Mouse (Mus musculus) intestine, embryonic 15.5 days (tissue): ENCODE measurements at regions not wholly inside any gene's neighbourhood (a gene's known extent, or its start where the extent isn't known, plus 50 kb on each side); places are given as distances from the start of the nearest gene placed in this dataset.

ENCODE experiments used
- ATAC-seq: fragments of 200-750 bp; cut with Nextera tagmentation; 2 replicates; pipeline ENCODE4 v1.8.0; 2017; ENCODE audit warnings: moderate TSS enrichment, moderate library complexity
- H3K27ac ChIP-seq: fragments of 300-500 bp; sonication (generic); 2 replicates; pipeline ENCODE4 v1.5.1; 2015; ENCODE audit warnings: mild to moderate bottlenecking, inconsistent platforms
- H3K27me3 ChIP-seq: fragments of 300-500 bp; sonication (generic); replicated peaks from 2 replicates; pipeline ENCODE4 v1.6.1; 2015; ENCODE audit warnings: inconsistent platforms
- H3K36me3 ChIP-seq: fragments of 300-500 bp; sonication (generic); 2 replicates; pipeline ENCODE4 v1.6.1; 2015; ENCODE audit warnings: inconsistent platforms
- H3K4me1 ChIP-seq: fragments of 300-500 bp; sonication (generic); replicated peaks from 2 replicates; pipeline ENCODE4 v1.6.1; 2015; ENCODE audit warnings: inconsistent platforms
- H3K4me2 ChIP-seq: fragments of 300-500 bp; sonication (generic); replicated peaks from 2 replicates; pipeline ENCODE4 v1.6.1; 2015; ENCODE audit warnings: mild to moderate bottlenecking, inconsistent platforms
- H3K4me3 ChIP-seq: fragments of 300-500 bp; sonication (generic); replicated peaks from 2 replicates; pipeline ENCODE4 v1.5.1; 2015; ENCODE audit warnings: inconsistent platforms
- H3K9ac ChIP-seq: fragments of 300-500 bp; sonication (generic); 2 replicates; pipeline ENCODE4 v1.6.1; 2015; ENCODE audit warnings: inconsistent platforms
- H3K9me3 ChIP-seq: fragments of 300-500 bp; sonication (generic); 2 replicates; pipeline ENCODE4 v1.6.1; 2016; ENCODE audit warnings: inconsistent platforms
- WGBS: fragments of 180-500 bp; shearing (Covaris S2); methylation state at CpG from one replicate; pipeline ENCODE4 v1.1.7; 2015; 5-methylcytosine and 5-hydroxymethylcytosine counted together

DNA sequence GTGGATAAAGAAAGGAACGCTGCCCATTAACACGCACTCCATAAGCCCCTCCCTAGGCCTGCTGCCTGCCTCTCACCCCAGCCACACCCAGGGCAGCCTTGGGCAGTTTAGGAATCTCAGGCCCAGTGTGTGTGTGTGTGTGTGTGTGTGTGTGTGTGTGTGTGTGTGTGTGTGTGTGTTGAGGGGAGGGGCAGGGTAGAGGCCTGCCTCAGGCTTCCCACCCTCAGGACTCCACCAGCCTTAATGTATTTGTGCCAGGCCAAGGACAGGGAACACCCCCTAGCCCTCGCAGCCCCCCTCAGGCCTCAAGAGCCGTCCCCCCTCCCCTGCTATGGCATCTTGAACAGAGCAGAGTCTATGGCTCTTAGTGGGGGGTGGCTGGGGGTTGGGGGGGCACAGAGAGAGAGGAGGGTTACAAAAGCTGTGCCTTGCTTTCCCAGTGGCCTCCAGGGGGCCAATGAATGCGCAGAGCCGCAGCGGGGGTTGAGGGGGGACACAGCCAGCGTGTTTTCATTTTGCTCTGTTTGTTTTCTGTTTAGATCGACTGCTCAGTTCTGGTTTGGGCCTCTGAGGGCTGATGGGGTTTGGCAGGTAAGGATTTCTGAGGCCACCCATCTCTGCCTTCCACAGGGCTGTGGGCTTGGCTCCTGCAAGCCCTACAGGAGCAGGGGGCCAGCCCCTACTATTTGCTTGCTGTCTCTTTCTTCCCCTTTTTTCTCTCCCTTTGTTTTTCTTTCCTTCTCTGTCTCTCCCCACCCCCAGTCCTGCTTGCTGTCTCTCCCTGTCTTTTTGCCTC, 131.8 kb downstream of the Pja1 start:
- H3K36me3 ChIP-seq: no peaks in the 10 kb centered on the region
- H3K27me3 ChIP-seq: no peaks in the 10 kb centered on the region
- ATAC-seq: peak; percentile 29; the same call in 1 of the 2 replicates
- no peak overlapping the region for H3K4me3 ChIP-seq
- peaks cover 10% of the 10 kb centered on the region for H3K4me1 ChIP-seq
- H3K9me3 ChIP-seq: no peaks in the 10 kb centered on the region
- WGBS: 38% methylated on average over 9 of the region's 9 CpGs
- no peak overlapping the region for H3K9ac ChIP-seq
- no peak overlapping the region for H3K27ac ChIP-seq
- H3K4me2 ChIP-seq: no peak overlapping the region

- Histone ChIP-seq H3K4me1 (peaks cover 10% of the 10 kb centered on the region), H3K9ac (no peak overlapping the region), H3K4me2 (no peak overlapping the region), H3K27ac (no peak overlapping the region), H3K36me3 (no peaks in the 10 kb centered on the region), H3K27me3 (no peaks in the 10 kb centered on the region), H3K4me3 (no peak overlapping the region), H3K9me3 (no peaks in the 10 kb centered on the region)
- WGBS: 42% methylated on average over 8 of the region's 8 CpGs
- ATAC-seq: no peak
Observed at GRCm38 (mm10) chrX:99336616-99337553, 134.2 kb downstream of the Pja1 start.

DNA sequence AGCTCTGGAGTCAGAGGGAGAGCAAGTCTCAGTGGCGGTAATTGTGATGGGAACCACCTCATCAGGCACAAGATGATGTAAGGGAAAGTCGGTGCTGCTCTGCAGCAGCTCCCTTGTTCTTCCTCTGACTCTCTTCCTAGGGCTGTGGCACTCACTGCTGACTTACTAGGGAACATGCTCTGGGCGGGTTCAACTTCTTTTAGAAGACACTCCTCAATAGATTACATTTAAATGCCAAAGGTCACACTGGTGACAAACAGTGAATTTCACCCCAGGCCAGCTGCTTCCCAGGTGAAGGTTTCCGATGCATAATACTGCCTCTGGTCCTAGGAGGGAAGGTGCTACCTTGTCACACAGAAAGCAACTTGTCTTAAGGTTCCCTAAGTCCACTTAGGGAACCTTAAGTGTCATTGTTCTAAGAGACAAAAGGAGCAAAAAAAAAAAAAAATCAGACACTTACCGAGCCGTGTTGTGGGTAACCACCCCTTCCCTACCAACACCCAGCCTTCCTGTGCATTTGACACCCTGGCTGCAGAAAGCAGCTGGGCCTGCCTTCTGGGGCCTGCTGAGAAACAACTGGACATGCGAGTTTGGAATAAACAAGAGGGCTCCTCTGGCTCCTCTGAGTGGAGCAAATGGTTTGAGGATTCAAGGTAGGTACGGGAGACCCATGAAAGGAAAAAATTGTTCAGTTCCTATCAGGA, 135.0 kb downstream of the Pja1 start:
- Histone ChIP-seq H3K36me3 (no peaks in the 10 kb centered on the region), H3K9ac (no peak overlapping the region), H3K27me3 (no peaks in the 10 kb centered on the region), H3K4me2 (no peak overlapping the region), H3K4me1 (peaks cover 10% of the 10 kb centered on the region), H3K9me3 (no peaks in the 10 kb centered on the region), H3K27ac (no peak overlapping the region), H3K4me3 (no peak overlapping the region)
- peak; percentile 61; the same call in 1 of the 2 replicates for ATAC-seq
- WGBS: 42% methylated on average over 8 of the region's 8 CpGs

- no peak overlapping the region for H3K9ac ChIP-seq
- no peaks in the 10 kb centered on the region for H3K9me3 ChIP-seq
- H3K4me2 ChIP-seq: no peak overlapping the region
- H3K4me1 ChIP-seq: peaks cover 5% of the 10 kb centered on the region; the same call in 1 of the 2 replicates
- 60% methylated on average over 4 of the region's 4 CpGs for WGBS
- ATAC-seq: no peak
- no peak overlapping the region for H3K4me3 ChIP-seq
- no peaks in the 10 kb centered on the region for H3K36me3 ChIP-seq
- H3K27ac ChIP-seq: no peak overlapping the region
- H3K27me3 ChIP-seq: no peaks in the 10 kb centered on the region
Observed at GRCm38 (mm10) chrX:99332457-99332770, 138.7 kb downstream of the Pja1 start.

- H3K9me3 ChIP-seq: no peaks in the 10 kb centered on the region
- H3K4me2 ChIP-seq: no peak overlapping the region
- H3K9ac ChIP-seq: no peak overlapping the region
- H3K27ac ChIP-seq: no peak overlapping the region
- no peaks in the 10 kb centered on the region for H3K27me3 ChIP-seq
- no peak for ATAC-seq
- H3K4me3 ChIP-seq: no peak overlapping the region
- peaks cover 5% of the 10 kb centered on the region; the same call in 1 of the 2 replicates for H3K4me1 ChIP-seq
- 64% methylated on average over 9 of the region's 9 CpGs for WGBS
- no peaks in the 10 kb centered on the region for H3K36me3 ChIP-seq
Observed at GRCm38 (mm10) chrX:99331764-99332456, 139.2 kb downstream of the Pja1 start.

DNA sequence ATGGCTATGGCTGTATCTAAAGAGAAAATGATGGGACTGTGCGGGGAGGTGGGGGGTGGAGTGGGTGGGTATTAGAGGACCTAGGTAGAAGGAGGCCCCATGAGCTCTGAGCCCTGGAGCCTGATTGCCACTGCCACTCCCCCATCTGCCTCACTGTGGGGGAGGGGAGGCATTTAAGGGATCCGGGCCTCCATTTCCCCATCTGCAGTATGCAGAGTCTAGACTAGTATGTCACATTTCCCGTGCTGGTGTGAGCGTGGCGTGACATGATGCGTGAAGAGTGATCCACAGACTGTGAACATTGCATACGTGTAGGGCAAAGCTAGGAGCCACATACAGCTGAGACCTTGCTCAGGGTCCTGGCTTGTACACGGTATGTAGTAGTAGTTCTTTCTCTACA, 140.7 kb downstream of the Pja1 start:
- Histone ChIP-seq H3K4me1 (0 out of 2 replicates have a peak, but pooled peaks cover 5% of the 10 kb centered on the region), H3K4me2 (no peak overlapping the region), H3K9me3 (no peaks in the 10 kb centered on the region), H3K9ac (no peak overlapping the region), H3K27me3 (0 out of 2 replicates have a peak, but pooled peaks cover 3% of the 10 kb centered on the region), H3K36me3 (no peaks in the 10 kb centered on the region), H3K4me3 (no peak overlapping the region), H3K27ac (no peak overlapping the region)
- 87% methylated on average over 8 of the region's 8 CpGs for WGBS
- no peak for ATAC-seq

DNA sequence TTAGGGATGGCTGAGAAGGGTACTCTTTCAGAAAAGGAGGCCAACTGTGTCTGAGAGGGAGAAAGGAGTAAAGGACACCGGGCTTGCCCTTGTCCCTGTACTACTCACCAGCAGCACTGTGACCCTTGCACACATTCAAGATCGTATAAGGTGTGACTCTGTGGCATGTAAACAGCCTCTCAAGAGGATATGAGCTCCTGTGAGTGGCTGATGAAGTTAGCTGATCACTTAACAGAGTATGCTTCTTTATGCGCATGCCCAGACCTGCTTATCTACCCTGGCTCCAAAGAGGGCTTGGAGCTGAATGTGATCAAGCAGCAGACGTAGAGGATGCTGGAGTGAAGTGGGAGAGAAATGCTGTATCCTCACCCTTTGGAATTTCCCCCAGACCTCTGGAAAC, 142.5 kb downstream of the Pja1 start:
- 62% methylated on average over 4 of the region's 4 CpGs for WGBS
- ATAC-seq: 0 out of 2 replicates have a peak, but pooled peaks have one; percentile 34

DNA sequence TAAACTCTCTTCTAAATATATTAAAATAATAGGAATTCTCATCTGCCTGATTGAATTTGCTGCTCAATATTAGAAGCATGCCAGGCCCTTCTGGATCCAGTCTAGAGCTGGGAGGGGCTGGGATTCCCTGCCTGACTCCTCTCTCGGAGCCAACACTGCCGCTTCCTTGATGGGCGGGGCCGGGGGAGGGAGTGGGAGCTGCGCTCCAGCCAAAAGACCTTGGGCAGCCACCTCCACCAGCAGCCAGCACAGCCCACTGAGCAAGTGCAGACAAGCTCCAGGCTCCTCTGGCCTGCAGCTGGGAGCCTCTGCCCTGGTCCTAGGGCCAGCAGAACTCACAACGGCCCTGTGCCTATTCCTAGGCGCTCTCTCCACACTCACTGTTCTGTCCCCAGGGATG, 144.9 kb downstream of the Pja1 start:
- WGBS: 45% methylated on average over 7 of the region's 7 CpGs
- H3K36me3 ChIP-seq: no peaks in the 10 kb centered on the region
- ATAC-seq: peak; percentile 85
- H3K4me2 ChIP-seq: no peak overlapping the region
- no peak overlapping the region for H3K9ac ChIP-seq
- H3K4me3 ChIP-seq: no peak overlapping the region
- no peaks in the 10 kb centered on the region for H3K9me3 ChIP-seq
- peak overlapping the region; percentile 68; the same call in 1 of the 2 replicates for H3K27ac ChIP-seq
- H3K27me3 ChIP-seq: 0 out of 2 replicates have a peak, but pooled peaks cover 3% of the 10 kb centered on the region
- H3K4me1 ChIP-seq: 0 out of 2 replicates have a peak, but pooled peaks cover 9% of the 10 kb centered on the region

More for the DNA sequence above, 142.5 kb downstream of the Pja1 start:
- Histone ChIP-seq H3K36me3 (no peaks in the 10 kb centered on the region), H3K4me3 (no peak overlapping the region), H3K27ac (no peak overlapping the region), H3K9ac (no peak overlapping the region), H3K4me1 (0 out of 2 replicates have a peak, but pooled peaks cover 9% of the 10 kb centered on the region), H3K27me3 (0 out of 2 replicates have a peak, but pooled peaks cover 3% of the 10 kb centered on the region), H3K4me2 (no peak overlapping the region), H3K9me3 (no peaks in the 10 kb centered on the region)

- H3K27me3 ChIP-seq: 0 out of 2 replicates have a peak, but pooled peaks cover 3% of the 10 kb centered on the region
- WGBS: 71% methylated on average over 8 of the region's 8 CpGs
- H3K4me3 ChIP-seq: no peak overlapping the region
- 0 out of 2 replicates have a peak, but pooled peaks cover 9% of the 10 kb centered on the region for H3K4me1 ChIP-seq
- no peaks in the 10 kb centered on the region for H3K9me3 ChIP-seq
- no peak overlapping the region for H3K4me2 ChIP-seq
- peak; percentile 34; the same call in 1 of the 2 replicates for ATAC-seq
- H3K27ac ChIP-seq: peak overlapping the region; percentile 68
- H3K9ac ChIP-seq: no peak overlapping the region
- H3K36me3 ChIP-seq: no peaks in the 10 kb centered on the region
Observed at GRCm38 (mm10) chrX:99325460-99325859, 145.6 kb downstream of the Pja1 start.

DNA sequence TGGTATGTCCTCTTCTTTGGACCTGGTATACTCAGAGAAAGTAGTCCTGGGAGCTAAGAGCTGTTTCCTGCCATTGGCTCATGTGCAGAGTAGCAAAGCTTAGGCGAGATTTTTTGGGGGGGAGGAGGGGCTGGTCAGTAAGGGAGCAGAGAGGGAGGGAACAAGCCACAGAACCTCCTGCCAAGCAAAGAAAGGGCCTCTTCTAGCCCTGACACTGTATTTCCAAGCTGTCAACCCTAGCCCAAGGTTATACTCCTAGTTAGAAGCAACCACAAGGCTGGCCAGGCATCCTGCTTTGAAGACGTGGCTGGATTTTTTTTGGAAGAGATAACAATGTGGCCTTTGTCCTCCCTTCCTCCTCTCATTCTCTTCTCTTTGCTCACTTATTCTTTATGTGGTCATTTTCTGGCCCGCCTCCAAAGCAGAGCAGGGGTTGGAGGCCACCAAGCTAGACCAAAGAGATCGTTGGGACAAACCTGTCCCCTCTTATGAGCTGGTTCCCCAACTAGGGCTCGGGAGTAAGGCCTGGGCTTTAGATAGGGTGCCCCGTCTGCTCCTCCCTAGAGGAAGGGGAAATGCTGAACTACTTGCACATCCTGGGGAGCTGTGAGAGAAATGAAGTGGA, 146.4 kb downstream of the Pja1 start:
- no peak for ATAC-seq
- WGBS: 75% methylated on average over 6 of the region's 6 CpGs
- peak overlapping the region; percentile 68; the same call in 1 of the 2 replicates for H3K27ac ChIP-seq
- H3K9ac ChIP-seq: no peak overlapping the region
- no peak overlapping the region for H3K4me2 ChIP-seq
- H3K9me3 ChIP-seq: no peaks in the 10 kb centered on the region
- 0 out of 2 replicates have a peak, but pooled peaks cover 9% of the 10 kb centered on the region for H3K4me1 ChIP-seq
- H3K4me3 ChIP-seq: no peak overlapping the region
- H3K27me3 ChIP-seq: 0 out of 2 replicates have a peak, but pooled peaks cover 3% of the 10 kb centered on the region
- no peaks in the 10 kb centered on the region for H3K36me3 ChIP-seq

DNA sequence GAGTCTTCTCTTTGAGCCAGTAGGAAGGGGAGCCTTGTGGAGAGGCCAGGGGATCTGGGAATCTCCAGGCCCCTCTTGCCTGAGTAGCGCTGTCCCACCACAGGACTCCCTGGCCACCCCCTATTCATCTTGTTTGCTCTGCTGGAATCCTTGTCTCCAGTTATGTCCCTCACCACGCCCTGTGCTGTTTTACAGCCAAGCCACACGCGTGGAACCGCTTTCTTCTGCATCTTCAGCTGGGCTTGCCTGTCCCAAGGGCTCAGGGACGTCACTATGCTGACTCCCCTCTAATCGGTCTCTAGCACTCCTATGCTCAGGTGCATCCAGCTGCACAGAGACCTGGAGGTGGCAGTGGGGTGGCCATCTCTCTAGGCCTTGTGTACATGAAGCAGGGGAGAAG, 151.3 kb downstream of the Pja1 start:
- ATAC-seq: no peak
- Histone ChIP-seq H3K9me3 (no peaks in the 10 kb centered on the region), H3K9ac (no peak overlapping the region), H3K4me3 (no peak overlapping the region), H3K27me3 (peaks cover 5% of the 10 kb centered on the region), H3K4me1 (0 out of 2 replicates have a peak, but pooled peaks cover under 1% of the 10 kb centered on the region), H3K36me3 (no peaks in the 10 kb centered on the region), H3K27ac (no peak overlapping the region), H3K4me2 (no peak overlapping the region)
- WGBS: 67% methylated on average over 7 of the region's 7 CpGs
